Mouse (Mus musculus) cortical plate, adult 2 months (tissue): ENCODE data around the gene Ifngr2.

Source experiments
- CTCF ChIP-seq: fragments of 200-500 bp; IDR thresholded peaks from 2 replicates; pipeline ENCODE4 v1.5.1; 2011; ENCODE audit warnings: mild to moderate bottlenecking, control low read depth, low read length; ENCODE audit not compliant: insufficient read depth; ENCODE audit errors: extremely low read depth
- POLR2A ChIP-seq: fragments of 200-500 bp; IDR thresholded peaks from 2 replicates; pipeline ENCODE4 v1.6.1; 2011; ENCODE audit warnings: mild to moderate bottlenecking, low read length, control low read depth; ENCODE audit not compliant: insufficient read depth; ENCODE audit errors: extremely low read depth

- no peak for TF ChIP-seq POLR2A
- TF ChIP-seq CTCF: no peak
Observed at GRCm38 (mm10) chr16:91587730-91588453, 41.0 kb downstream of the Ifngr2 start.
